Mouse (Mus musculus): ENCODE measurements at regions not wholly inside any gene's neighbourhood (a gene's known extent, or its start where the extent isn't known, plus 50 kb on each side); places are given as distances from the start of the nearest gene placed in this dataset.

GRCm38 (mm10) chr12:12622712-12623292, 318.9 kb downstream of the Mycn start:
- DNase-seq: peak; percentile 80

DNA sequence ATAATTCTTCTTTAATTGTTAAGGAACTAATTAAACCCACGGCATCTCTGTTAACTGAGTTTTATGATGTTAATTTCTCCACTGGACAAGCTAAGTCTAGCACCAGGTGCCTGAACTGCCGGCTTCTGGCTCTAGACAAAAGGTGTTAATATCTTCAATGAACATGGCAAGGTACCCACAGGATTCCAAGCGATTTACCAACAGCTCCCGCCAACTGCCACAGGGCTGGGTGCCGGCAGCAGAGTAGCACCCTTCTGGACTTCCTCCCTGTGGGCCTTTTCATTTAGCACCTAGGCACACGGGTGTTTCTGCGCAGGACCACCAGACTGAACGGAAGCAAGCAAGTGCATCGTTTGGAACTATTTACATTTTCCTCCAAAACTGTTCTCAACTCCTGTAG, 320.2 kb downstream of the Mycn start:
- DNase-seq: no peak

- DNase-seq: no peak
Observed at GRCm38 (mm10) chr12:12620316-12620715, 321.4 kb downstream of the Mycn start.

DNA sequence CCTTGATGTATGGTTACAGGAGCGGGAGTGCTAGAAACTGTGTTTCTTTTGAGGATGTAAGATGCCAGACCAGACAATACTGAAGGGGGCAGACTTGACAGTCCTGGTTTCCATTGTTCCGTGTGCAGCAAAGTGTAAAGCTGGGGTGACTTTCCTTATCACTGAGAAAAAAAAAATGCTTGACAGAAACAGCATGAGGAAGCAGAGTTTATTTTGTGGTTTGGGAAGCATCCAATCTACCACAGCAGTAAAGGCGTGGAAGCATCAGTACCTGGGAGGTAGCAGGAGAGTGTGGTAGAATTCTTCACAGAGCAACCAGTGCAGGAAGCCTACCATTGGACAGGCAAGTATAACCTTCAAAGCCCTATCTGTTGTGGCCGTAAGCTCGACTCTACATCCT, 322.3 kb downstream of the Mycn start:
- no peak for DNase-seq

DNA sequence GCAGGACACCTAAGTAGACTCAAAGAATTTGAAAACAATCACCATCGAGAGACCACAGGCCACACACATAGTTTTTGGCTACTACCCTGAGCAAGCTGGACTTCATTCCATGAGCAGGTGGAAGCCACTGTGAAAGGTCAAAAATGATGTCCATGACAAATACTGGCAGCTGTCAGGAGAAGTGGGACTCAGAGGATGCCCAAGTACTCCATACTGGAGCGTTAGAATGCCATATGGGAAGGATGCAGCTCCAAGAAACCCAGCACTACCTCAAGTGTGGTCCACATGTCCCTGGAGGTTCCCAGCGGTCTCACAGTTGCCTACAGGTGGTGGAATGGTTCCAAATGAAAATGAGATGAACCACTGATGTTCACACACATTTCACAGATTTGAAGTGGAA, 329.2 kb downstream of the Mycn start:
- DNase-seq: no peak

DNA sequence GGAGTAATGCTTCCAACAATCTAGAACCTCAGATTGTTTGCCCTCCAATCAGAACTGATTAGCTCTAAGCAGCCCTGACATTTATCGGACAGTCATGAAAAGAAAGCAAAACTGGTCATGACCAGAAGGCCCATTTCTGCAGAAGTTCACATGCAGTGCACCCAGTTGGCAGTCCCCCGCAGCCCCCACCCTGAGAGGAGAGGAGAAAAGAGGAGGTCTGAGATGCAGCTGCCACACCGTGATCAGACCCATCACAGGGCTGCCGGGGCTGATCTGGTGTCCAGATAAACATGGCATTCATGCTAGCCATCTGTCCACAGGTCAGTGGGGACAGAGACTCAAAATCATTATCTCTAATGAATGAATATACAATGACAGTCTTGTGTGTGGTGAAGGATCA, 330.9 kb downstream of the Mycn start:
- DNase-seq: no peak

- DNase-seq: no peak
Observed at GRCm38 (mm10) chr12:12607995-12608394, 333.7 kb downstream of the Mycn start.

GRCm38 (mm10) chr12:12606911-12607310, 334.8 kb downstream of the Mycn start:
- no peak for DNase-seq

DNA sequence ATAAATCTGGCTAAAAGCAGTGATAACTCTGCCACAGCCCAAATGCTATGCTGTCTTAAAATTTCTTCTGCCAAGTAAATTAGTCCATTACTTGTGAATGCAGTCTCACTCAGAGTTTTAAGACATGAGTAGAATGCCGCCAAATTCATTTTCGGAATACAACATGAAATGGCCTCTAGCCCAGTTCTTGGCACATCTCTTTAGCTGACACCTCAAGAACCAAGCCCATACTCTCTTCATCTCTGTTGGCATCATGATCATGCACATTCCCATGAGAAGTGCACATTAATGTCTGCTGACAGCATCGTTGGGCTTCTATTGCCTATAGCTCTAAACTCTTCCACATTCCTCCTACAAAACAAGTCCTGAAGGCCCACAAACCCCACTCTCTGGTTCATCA, 336.2 kb downstream of the Mycn start:
- DNase-seq: no peak

DNA sequence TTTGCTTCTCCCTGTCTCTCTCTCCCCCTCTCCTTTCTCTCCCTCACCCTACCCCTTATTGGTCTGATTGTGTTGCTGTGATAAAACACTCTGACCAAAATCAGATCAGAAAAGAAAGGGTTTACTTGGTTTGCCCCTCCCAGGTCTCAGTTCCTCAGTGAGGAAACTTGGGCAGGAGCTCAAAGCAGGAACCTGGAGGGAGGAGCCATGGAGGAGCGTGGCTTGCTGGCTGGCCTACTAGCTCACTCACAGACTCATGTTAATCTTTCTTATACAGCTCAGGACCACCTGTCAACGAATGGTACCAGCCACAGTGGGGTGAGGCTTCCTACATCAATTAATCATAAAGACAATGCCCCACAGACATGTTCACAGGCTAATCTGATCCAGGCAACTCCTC, 339.4 kb downstream of the Fam49a start:
- no peak for DNase-seq

DNA sequence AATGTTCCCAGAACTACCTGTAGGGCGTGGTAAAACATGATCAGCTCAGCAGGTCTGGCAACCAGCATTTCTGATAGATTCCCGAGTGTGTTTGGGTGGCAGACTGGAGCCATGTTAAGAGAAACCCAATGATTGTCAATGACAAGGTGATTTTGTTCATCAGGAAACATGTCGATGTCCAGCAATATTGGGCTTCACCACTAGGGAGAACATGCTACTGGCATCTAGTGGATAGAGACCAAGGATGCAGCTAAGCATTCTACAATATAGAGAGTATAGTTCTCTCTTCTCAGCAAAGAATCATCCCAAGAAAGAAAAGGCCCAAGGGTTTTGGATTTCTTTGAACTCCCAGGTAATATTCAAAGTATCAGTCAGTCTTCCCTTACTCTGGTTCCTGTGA, 333.5 kb downstream of the Fam49a start:
- DNase-seq: no peak

DNA sequence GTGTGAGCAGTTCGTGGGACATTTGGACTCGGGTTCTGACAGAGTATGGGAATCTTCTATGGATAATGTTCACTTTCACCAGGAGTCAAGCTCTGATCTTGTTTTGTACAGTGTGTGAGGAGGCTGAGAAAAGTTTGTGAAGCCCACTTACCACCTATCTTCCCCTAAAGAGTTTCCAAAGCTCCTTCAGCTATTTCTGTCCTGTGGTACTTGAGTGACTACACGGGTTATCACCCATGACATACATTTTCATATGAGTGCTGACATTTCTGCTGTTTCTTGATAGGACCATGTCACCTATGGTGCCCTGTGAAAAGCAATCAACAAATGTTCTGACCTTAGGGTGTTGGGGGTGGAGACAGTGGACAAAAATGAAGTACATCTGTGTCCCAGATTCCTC, 332.6 kb downstream of the Fam49a start:
- no peak for DNase-seq

- no peak for DNase-seq
Observed at GRCm38 (mm10) chr12:12593343-12593742, 331.4 kb downstream of the Fam49a start.

GRCm38 (mm10) chr12:12590753-12591291, 328.9 kb downstream of the Fam49a start:
- DNase-seq: no peak

DNA sequence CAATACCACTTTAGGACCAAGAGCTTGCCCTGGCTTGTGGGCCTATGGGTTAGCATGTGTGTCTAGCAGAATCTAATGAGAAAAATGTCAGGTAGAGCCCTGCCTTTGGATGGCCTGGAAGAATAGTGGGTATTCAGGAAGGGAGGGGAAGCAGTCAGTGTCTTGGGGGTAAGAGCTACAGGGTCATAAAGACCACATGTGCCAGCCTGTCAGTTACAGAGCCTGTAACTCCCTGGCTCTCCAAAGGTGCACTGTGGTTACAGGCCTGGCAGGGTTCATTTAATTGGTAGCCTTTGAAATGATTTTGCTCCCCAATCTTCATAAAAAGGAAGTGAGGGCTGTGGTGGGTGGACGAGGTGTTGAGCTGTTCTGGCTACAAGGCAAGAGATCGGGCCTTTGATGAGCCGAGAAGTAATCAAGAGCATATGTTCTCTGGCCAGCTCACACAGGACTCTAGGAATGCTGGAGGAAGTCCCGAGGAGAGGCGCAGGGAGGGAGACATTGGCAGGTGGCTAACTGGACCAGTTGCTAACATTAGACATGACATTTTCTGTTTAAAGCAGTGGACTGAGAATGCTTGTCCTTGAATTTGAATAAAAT, 326.9 kb downstream of the Fam49a start:
- DNase-seq: no peak

- DNase-seq: no peak
Observed at GRCm38 (mm10) chr12:12586436-12586835, 324.5 kb downstream of the Fam49a start.

DNA sequence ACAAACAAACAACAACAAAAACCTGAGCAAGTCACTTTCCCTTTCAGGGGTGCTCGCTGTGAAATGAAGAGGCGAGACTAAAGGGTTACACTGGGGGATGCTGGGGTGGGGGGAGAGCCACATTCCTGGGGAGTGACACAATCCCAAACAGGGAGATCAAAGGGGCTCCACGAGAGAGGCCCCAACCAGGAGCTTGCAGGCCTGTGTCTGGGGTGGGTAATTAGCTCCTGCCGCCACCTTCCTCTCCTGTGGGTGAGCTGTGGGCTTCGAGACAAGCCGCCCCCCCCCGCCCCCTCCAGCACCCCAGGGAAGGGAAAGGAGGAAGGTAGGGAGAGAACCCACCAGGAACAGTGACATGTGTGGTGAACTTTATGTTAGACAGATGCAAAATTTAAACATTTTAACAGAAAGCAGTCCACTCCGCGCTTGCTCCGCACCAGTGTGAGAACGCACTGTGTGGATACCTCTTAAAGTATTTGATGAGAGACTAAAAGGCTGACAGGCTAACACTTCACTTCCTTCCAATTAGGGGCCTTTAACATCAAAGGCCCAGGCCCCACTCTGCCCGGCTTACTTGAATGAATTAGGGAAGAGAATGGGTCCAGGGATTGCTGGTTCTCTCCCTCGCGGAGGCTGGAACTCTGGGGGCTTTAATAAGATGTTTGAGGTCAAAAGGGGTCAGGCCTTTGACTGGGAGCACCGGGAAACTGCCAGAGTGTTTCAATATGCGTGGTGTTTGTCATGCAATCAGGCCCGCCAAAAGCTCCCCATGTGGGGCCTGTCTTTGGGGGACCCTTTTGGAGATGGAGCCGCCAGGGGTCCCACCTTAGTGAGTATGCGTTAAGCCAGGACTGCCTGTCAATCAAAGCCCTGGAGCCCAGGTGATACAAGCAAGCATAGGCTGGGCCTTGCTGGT, 319.6 kb downstream of the Fam49a start:
- no peak for DNase-seq

DNA sequence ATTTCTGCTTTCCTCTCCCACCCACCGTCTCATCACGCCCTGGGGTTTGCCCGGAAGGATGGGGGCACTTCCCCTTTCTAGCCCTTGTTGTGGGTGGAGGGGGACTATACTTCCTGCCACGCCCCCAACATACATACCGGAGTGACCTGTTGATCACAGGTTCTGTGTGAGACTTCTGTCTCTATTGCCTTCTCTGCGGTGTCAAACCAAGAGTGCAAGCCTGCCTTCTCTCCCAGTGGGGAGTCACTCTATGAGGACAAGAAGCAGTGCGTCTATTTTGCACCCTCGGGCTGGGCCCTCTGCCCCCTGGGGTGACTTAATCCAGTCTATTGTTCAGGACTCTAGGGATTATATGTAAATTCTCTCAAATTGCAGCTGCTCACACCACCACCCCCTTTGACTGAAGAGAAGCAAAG, 318.8 kb downstream of the Fam49a start:
- no peak for DNase-seq

DNA sequence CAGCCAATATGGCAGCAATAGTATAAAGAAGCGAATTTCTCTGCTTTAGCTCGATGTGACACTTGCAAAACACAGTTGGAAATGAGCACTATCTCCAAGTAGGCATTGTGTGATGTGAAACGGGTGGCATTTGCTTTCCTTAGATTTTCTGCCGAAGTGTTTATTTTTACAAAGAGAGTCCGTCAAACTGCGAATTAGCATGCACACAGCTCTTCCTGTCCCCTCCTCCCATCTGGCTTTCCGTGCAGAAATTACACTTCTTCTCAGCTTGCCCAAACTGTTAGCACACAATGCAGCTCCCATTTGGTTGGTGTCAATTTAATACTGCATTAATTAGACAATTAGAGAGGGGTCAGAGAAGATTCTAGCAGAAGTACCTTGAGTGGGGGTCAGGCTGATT, 316.3 kb downstream of the Fam49a start:
- DNase-seq: no peak

- DNase-seq: no peak
Observed at GRCm38 (mm10) chr12:12570563-12571251, 308.8 kb downstream of the Fam49a start.

GRCm38 (mm10) chr12:12567734-12568104, 305.8 kb downstream of the Fam49a start:
- no peak for DNase-seq

DNA sequence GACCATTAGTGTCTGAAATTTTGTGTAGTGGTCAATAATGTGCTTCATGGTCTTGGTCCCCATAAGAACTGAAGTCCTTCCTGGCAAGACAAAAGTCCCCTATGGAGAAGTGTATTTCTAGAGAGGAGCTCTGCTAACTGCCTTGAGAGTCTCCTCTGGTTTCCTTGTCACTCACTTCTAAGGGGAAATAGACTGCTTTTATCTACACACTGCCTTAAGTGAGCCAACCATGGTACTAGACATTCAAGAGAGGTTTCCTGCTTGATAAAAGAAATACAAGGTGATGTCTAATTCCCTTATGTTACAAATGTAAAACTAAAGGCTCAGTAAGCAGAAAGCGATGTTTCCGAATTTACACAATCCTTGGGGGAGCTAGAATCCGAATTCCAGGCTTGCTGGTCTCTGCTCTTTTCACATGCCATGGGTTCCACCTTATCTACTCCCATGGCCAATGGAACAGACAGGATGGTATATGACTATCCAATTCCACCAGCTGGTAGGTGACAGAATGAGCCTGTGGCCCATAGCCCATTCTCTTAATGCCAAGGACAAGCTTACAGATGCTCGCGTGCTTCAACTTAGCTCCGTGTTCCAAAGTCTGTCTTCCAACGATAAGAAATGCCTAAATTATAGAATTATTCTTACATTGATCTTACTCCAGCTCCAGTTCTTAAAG, 305.3 kb downstream of the Fam49a start:
- DNase-seq: no peak
